Mouse (Mus musculus): ENCODE measurements around the gene Slc25a39. TPM values are rescaled to one million over a fixed set of nuclear protein-coding genes. Genes with fewer than 3 reads are reported as not detected.

The Slc25a39 gene
- polyA plus RNA-seq, 1 experiment, result 1,456 TPM

GRCm38 (mm10) chr11:102365699-102366098 lies 42.0 kb downstream of the Slc25a39 start:
- no peaks in the 10 kb centered on the region for H3K4me1 ChIP-seq (ENCODE audit: control insufficient read depth, insufficient read depth, low read length)
- no peaks in the 10 kb centered on the region for H3K27me3 ChIP-seq (ENCODE audit: control insufficient read depth, insufficient read depth, low read length)
- no peak overlapping the region for H3K27ac ChIP-seq (ENCODE audit: control insufficient read depth, insufficient read depth, low read depth, low read length)
- H3K4me3 ChIP-seq (ENCODE audit: control insufficient read depth, low read depth, low read length), result no peak overlapping the region
- TF ChIP-seq POLR2A (IDR thresholded peaks at IDR 0.05; ENCODE audit: control insufficient read depth, low read depth, low read length) (no peak), CTCF (IDR thresholded peaks at IDR 0.05; ENCODE audit: control insufficient read depth, insufficient read depth, insufficient replicate concordance, low read depth, low read length) (no peak)
- H3K36me3 ChIP-seq (ENCODE audit: control insufficient read depth, insufficient read depth, low read length), result no peaks in the 10 kb centered on the region

DNA sequence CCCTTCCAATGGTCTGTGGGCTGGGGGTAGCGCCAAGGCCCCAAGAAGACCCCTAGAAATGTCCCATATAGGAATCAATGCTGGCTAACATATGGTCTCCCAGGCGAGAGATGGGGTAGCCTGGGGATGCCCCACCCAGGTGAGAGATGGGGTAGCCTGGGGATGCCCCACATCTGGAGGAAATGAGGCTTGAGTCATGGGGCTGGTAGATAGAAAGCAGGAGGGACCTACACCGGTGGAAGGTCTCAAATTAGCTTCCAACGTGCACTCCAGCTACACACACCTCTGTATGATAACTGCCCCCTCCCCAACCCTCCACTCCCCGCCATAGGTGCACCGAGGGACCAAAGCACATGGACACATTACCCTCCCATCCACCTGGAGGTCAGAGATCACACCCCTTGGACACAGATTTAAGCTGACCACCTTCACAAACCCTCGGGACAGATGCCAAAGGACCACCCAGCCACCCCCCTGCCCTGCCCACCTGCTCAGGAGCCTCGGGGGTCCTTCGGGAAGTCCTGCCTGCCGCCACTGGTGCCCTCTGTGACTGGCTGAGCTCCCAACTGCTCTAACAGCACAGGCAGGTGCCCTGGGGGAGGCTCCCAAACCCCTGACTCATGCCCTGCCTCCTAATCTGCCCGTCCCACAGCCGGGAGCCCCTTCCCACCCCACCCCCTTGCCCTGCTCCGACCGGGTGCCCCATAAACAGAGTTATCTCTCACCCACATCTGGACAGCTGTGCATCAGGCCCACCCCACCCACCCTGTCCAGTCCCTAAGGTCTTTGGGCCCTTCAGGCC lies 43.0 kb downstream of the Slc25a39 start:
- Histone ChIP-seq H3K4me1 (ENCODE audit: control insufficient read depth, insufficient read depth, low read length) (no peaks in the 10 kb centered on the region), H3K36me3 (ENCODE audit: control insufficient read depth, insufficient read depth, low read length) (no peaks in the 10 kb centered on the region), H3K27me3 (ENCODE audit: control insufficient read depth, insufficient read depth, low read length) (no peaks in the 10 kb centered on the region), H3K27ac (ENCODE audit: control insufficient read depth, insufficient read depth, low read depth, low read length) (no peak overlapping the region), H3K4me3 (ENCODE audit: control insufficient read depth, low read depth, low read length) (no peak overlapping the region)
- TF ChIP-seq POLR2A (IDR thresholded peaks at IDR 0.05; ENCODE audit: control insufficient read depth, low read depth, low read length) (no peak), CTCF (IDR thresholded peaks at IDR 0.05; ENCODE audit: control insufficient read depth, insufficient read depth, insufficient replicate concordance, low read depth, low read length) (no peak)

- TF ChIP-seq POLR2A (IDR thresholded peaks at IDR 0.05; ENCODE audit: control insufficient read depth, low read depth, low read length), result no peak
- TF ChIP-seq CTCF (IDR thresholded peaks at IDR 0.05; ENCODE audit: control insufficient read depth, insufficient read depth, insufficient replicate concordance, low read depth, low read length), result no peak
- Histone ChIP-seq H3K4me3 (ENCODE audit: control insufficient read depth, low read depth, low read length) (no peak overlapping the region), H3K4me1 (ENCODE audit: control insufficient read depth, insufficient read depth, low read length) (no peaks in the 10 kb centered on the region), H3K27me3 (ENCODE audit: control insufficient read depth, insufficient read depth, low read length) (no peaks in the 10 kb centered on the region), H3K27ac (ENCODE audit: control insufficient read depth, insufficient read depth, low read depth, low read length) (no peak overlapping the region), H3K36me3 (ENCODE audit: control insufficient read depth, insufficient read depth, low read length) (no peaks in the 10 kb centered on the region)
Observed at GRCm38 (mm10) chr11:102363623-102364022, 44.1 kb downstream of the Slc25a39 start.

GRCm38 (mm10) chr11:102361776-102362495 lies 45.8 kb downstream of the Slc25a39 start:
- Histone ChIP-seq H3K4me3 (ENCODE audit: control insufficient read depth, low read depth, low read length) (no peak overlapping the region), H3K4me1 (ENCODE audit: control insufficient read depth, insufficient read depth, low read length) (no peaks in the 10 kb centered on the region; the same call in 1 of the 2 replicates), H3K36me3 (ENCODE audit: control insufficient read depth, insufficient read depth, low read length) (no peaks in the 10 kb centered on the region), H3K27me3 (ENCODE audit: control insufficient read depth, insufficient read depth, low read length) (no peaks in the 10 kb centered on the region), H3K27ac (ENCODE audit: control insufficient read depth, insufficient read depth, low read depth, low read length) (no peak overlapping the region)
- no peak for TF ChIP-seq POLR2A (IDR thresholded peaks at IDR 0.05; ENCODE audit: control insufficient read depth, low read depth, low read length)
- no peak for TF ChIP-seq CTCF (IDR thresholded peaks at IDR 0.05; ENCODE audit: control insufficient read depth, insufficient read depth, insufficient replicate concordance, low read depth, low read length)

GRCm38 (mm10) chr11:102358365-102358764 lies 49.4 kb downstream of the Slc25a39 start:
- Histone ChIP-seq H3K27me3 (ENCODE audit: control insufficient read depth, insufficient read depth, low read length) (no peaks in the 10 kb centered on the region), H3K36me3 (ENCODE audit: control insufficient read depth, insufficient read depth, low read length) (no peaks in the 10 kb centered on the region), H3K27ac (ENCODE audit: control insufficient read depth, insufficient read depth, low read depth, low read length) (no peak overlapping the region), H3K4me3 (ENCODE audit: control insufficient read depth, low read depth, low read length) (no peak overlapping the region), H3K4me1 (ENCODE audit: control insufficient read depth, insufficient read depth, low read length) (no peaks in the 10 kb centered on the region; the same call in 1 of the 2 replicates)
- TF ChIP-seq POLR2A (IDR thresholded peaks at IDR 0.05; ENCODE audit: control insufficient read depth, low read depth, low read length) (no peak), CTCF (IDR thresholded peaks at IDR 0.05; ENCODE audit: control insufficient read depth, insufficient read depth, insufficient replicate concordance, low read depth, low read length) (no peak)

DNA sequence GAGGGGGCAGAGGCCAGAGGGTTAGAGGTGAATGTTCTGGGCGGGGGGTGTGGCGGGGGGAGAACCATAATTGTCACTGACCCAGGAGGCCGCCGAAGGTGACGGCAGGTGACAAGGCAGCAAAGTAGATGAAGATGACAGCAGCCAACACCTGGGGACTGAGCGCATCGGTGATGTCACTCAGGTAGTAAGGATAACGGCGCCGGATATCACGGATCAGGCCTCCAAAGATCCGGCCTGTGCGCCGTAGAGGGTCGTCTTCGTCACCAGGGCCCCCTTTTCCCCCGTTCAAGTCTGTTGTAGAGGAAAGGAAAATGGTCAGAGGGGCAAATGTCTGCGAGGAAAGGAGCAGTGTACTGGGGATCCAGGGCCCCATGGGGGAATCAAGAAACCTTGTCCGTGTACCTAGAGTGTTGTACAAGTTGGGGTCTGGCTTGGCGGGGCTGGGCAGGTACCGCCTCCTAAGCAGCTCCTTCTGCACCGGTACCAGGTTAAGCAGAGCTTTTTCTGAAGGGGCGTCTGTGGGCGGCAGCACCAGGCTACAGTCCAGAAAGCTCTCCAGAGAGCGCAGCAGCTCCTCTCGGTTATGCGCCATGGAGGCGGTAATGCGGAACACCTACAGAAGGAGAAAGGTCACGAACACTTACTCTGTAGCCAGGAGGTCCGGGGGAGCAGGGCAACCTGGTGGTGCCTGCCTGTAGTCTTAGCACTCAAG lies 51.0 kb downstream of the Slc25a39 start:
- Histone ChIP-seq H3K36me3 (ENCODE audit: control insufficient read depth, insufficient read depth, low read length) (no peaks in the 10 kb centered on the region), H3K27me3 (ENCODE audit: control insufficient read depth, insufficient read depth, low read length) (no peaks in the 10 kb centered on the region), H3K4me1 (ENCODE audit: control insufficient read depth, insufficient read depth, low read length) (no peaks in the 10 kb centered on the region; the same call in 1 of the 2 replicates), H3K27ac (ENCODE audit: control insufficient read depth, insufficient read depth, low read depth, low read length) (no peak overlapping the region), H3K4me3 (ENCODE audit: control insufficient read depth, low read depth, low read length) (no peak overlapping the region)
- TF ChIP-seq POLR2A (IDR thresholded peaks at IDR 0.05; ENCODE audit: control insufficient read depth, low read depth, low read length) (no peak), CTCF (IDR thresholded peaks at IDR 0.05; ENCODE audit: control insufficient read depth, insufficient read depth, insufficient replicate concordance, low read depth, low read length) (no peak)

- TF ChIP-seq POLR2A (IDR thresholded peaks at IDR 0.05; ENCODE audit: control insufficient read depth, low read depth, low read length) (no peak), CTCF (IDR thresholded peaks at IDR 0.05; ENCODE audit: control insufficient read depth, insufficient read depth, insufficient replicate concordance, low read depth, low read length) (no peak)
- H3K36me3 ChIP-seq (ENCODE audit: control insufficient read depth, insufficient read depth, low read length), result no peaks in the 10 kb centered on the region
- no peak overlapping the region for H3K4me3 ChIP-seq (ENCODE audit: control insufficient read depth, low read depth, low read length)
- H3K27ac ChIP-seq (ENCODE audit: control insufficient read depth, insufficient read depth, low read depth, low read length), result no peak overlapping the region
- H3K27me3 ChIP-seq (ENCODE audit: control insufficient read depth, insufficient read depth, low read length), result no peaks in the 10 kb centered on the region
- no peaks in the 10 kb centered on the region; the same call in 1 of the 2 replicates for H3K4me1 ChIP-seq (ENCODE audit: control insufficient read depth, insufficient read depth, low read length)
Observed at GRCm38 (mm10) chr11:102356190-102356589, 51.6 kb downstream of the Slc25a39 start.

All from testis, adult 2 months (tissue).